Mouse (Mus musculus): ENCODE measurements at regions not wholly inside any gene's neighbourhood (a gene's known extent, or its start where the extent isn't known, plus 50 kb on each side); places are given as distances from the start of the nearest gene placed in this dataset.
A peak's percentile ranks its signal among the peaks of the same experiment; 100 is the strongest.

- no peak for DNase-seq
Observed at GRCm38 (mm10) chr10:105704472-105705235, 130.4 kb upstream of the Tmtc2 start.

- DNase-seq, result no peak
Observed at GRCm38 (mm10) chr10:105693131-105693530, 118.9 kb upstream of the Tmtc2 start.

GRCm38 (mm10) chr10:105689388-105689787 is 115.1 kb upstream of the Tmtc2 start:
- DNase-seq, result no peak

- no peak for DNase-seq
Observed at GRCm38 (mm10) chr10:105688879-105689278, 114.6 kb upstream of the Tmtc2 start.

- DNase-seq, result no peak
Observed at GRCm38 (mm10) chr10:105686876-105687275, 112.6 kb upstream of the Tmtc2 start.

- DNase-seq, result no peak
Observed at GRCm38 (mm10) chr10:105679598-105679997, 105.3 kb upstream of the Tmtc2 start.

- DNase-seq, result no peak
Observed at GRCm38 (mm10) chr10:105666959-105667358, 92.7 kb upstream of the Tmtc2 start.

GRCm38 (mm10) chr10:105660761-105661160 is 86.5 kb upstream of the Tmtc2 start:
- no peak for DNase-seq

GRCm38 (mm10) chr10:105656788-105657187 is 82.5 kb upstream of the Tmtc2 start:
- DNase-seq, result peak; percentile 9

- no peak for DNase-seq
Observed at GRCm38 (mm10) chr10:105652475-105652874, 78.2 kb upstream of the Tmtc2 start.

- no peak for DNase-seq
Observed at GRCm38 (mm10) chr10:105639011-105639451, 64.8 kb upstream of the Tmtc2 start.

GRCm38 (mm10) chr10:105638500-105638899 is 64.2 kb upstream of the Tmtc2 start:
- no peak for DNase-seq

GRCm38 (mm10) chr10:105626842-105627241 is 52.6 kb upstream of the Tmtc2 start:
- no peak for DNase-seq

GRCm38 (mm10) chr10:105625324-105625950 is 51.2 kb upstream of the Tmtc2 start:
- no peak for DNase-seq

All from heart, postnatal 4 days (tissue).